Comparison of ENCODE assay signal across 23 mouse cellular contexts in genomic region chr17:29909031-29909430, GRCm38 (mm10).
"Had no signal": no experiment of that assay in that cellular context is flagged by ENCODE, and none has a peak within 500 bp of the region (broad histone marks: within the 10 kb centered on the region; RNA-seq: fewer than 3 reads in every experiment).

No protein-coding gene starts in this region.

- ATAC-seq: liver, postnatal 0 days; lung, postnatal 0 days; midbrain, embryonic 13.5 days; midbrain, embryonic 16.5 days had no signal

- H3K27me3 ChIP-seq: limb, embryonic 15.5 days; midbrain, embryonic 13.5 days; stomach, embryonic 15.5 days had no signal

- H3K27ac ChIP-seq: limb, embryonic 12.5 days; limb, embryonic 15.5 days; liver, embryonic 14.5 days; midbrain, embryonic 10.5 days; midbrain, embryonic 13.5 days; neural tube, embryonic 13.5 days; stomach, embryonic 15.5 days had no signal

- DNase-seq: kidney, postnatal 14 days; kidney, postnatal 4 days; left cerebral cortex, postnatal 4 days; liver, postnatal 0 days; lung, embryonic 14.5 days; lung, postnatal 36 days; retina, postnatal 1 day; right cerebral cortex, postnatal 25 days; spleen, adult 18-20 months; thymus, adult 18-20 months; thymus, postnatal 36 days had no signal

- H3K4me1 ChIP-seq: neural tube, embryonic 13.5 days; stomach, embryonic 15.5 days had no signal

- H3K36me3 ChIP-seq: limb, embryonic 12.5 days; limb, embryonic 15.5 days; midbrain, embryonic 10.5 days; midbrain, embryonic 13.5 days; neural tube, embryonic 13.5 days; stomach, embryonic 15.5 days had no signal

- H3K9me3 ChIP-seq: limb, embryonic 15.5 days; midbrain, embryonic 10.5 days; midbrain, embryonic 13.5 days; neural tube, embryonic 13.5 days; stomach, embryonic 15.5 days had no signal

- H3K4me3 ChIP-seq: limb, embryonic 12.5 days; limb, embryonic 15.5 days; megakaryocyte, embryonic 14.5 days; midbrain, embryonic 10.5 days; midbrain, embryonic 13.5 days; myocyte; neural tube, embryonic 13.5 days; stomach, embryonic 15.5 days had no signal

- H3K9ac ChIP-seq: limb, embryonic 12.5 days; limb, embryonic 15.5 days; liver, embryonic 14.5 days; liver, postnatal 0 days; lung, embryonic 14.5 days; midbrain, embryonic 13.5 days; neural tube, embryonic 13.5 days; stomach, embryonic 15.5 days had no signal

- H3K4me2 ChIP-seq: limb, embryonic 12.5 days; limb, embryonic 15.5 days; liver, embryonic 11.5 days; lung, embryonic 14.5 days; midbrain, embryonic 13.5 days; neural tube, embryonic 13.5 days; stomach, embryonic 15.5 days had no signal
